9 mouse cellular contexts compared by ENCODE assay signal in genomic region chr10:76931122-76931521, GRCm38 (mm10). TPM values are rescaled to one million over a fixed set of nuclear protein-coding genes. Genes with fewer than 3 reads are reported as not detected.
A peak's percentile ranks its signal among the peaks of the same experiment; 100 is the strongest.
DNase-seq lines count a peak whose midpoint lies in the region; ATAC-seq lines count a peak whose summit lies in the region.
"Had no signal": no experiment of that assay in that cellular context is flagged by ENCODE, and none has a peak within 500 bp of the region (broad histone marks: within the 10 kb centered on the region; RNA-seq: fewer than 3 reads in every experiment).

No protein-coding gene starts in this region.

- ATAC-seq in forebrain, embryonic 16.5 days: no peak

- intact Hi-C loops in heart, postnatal 36 days (cut with DNase I): no loop called here

- H3K9ac ChIP-seq in forebrain, embryonic 16.5 days (replicated peaks; ENCODE audit: low read depth, low read length): no peak overlapping the region
- H3K9ac ChIP-seq: neural tube, embryonic 13.5 days had no signal

- peak; percentile 29 for DNase-seq in testis, postnatal 14 days (ENCODE audit: low spot score)
- DNase-seq in testis, postnatal 10 days (ENCODE audit: low spot score): no peak
- peak; percentile 73 for DNase-seq in cerebellum, adult 9-10 months
- peak; percentile 55 to 72 for DNase-seq in heart, postnatal 36 days
- DNase-seq in skeletal muscle tissue, adult 2 months (ENCODE audit: low read depth, low spot score): peak; percentile 67
- no peak for DNase-seq in embryo, embryonic 11 days
- DNase-seq in frontal cortex, postnatal 10 days (ENCODE audit: low spot score in 2 of 2): no peak

- H3K4me2 ChIP-seq in forebrain, embryonic 16.5 days (ENCODE audit: low read length): no peak overlapping the region
- H3K4me2 ChIP-seq: neural tube, embryonic 13.5 days had no signal

- no peak overlapping the region for H3K4me3 ChIP-seq in forebrain, embryonic 16.5 days (replicated peaks; ENCODE audit: low read length)
- H3K4me3 ChIP-seq: neural tube, embryonic 13.5 days had no signal

- no peaks in the 10 kb centered on the region for H3K36me3 ChIP-seq in forebrain, embryonic 16.5 days (ENCODE audit: control insufficient read depth, insufficient read depth)
- H3K36me3 ChIP-seq: neural tube, embryonic 13.5 days had no signal

- H3K27ac ChIP-seq in forebrain, embryonic 16.5 days (ENCODE audit: low read length): no peak overlapping the region
- H3K27ac ChIP-seq: neural tube, embryonic 13.5 days had no signal

- no peaks in the 10 kb centered on the region for H3K9me3 ChIP-seq in forebrain, embryonic 16.5 days (ENCODE audit: control insufficient read depth, low read length)
- H3K9me3 ChIP-seq: neural tube, embryonic 13.5 days had no signal

- WGBS in forebrain, embryonic 16.5 days: 44% methylated on average over 6 of the region's 6 CpGs

- H3K4me1 ChIP-seq in forebrain, embryonic 16.5 days (replicated peaks; ENCODE audit: control insufficient read depth, insufficient read depth, low read length): no peaks in the 10 kb centered on the region
- H3K4me1 ChIP-seq: neural tube, embryonic 13.5 days had no signal

- no peaks in the 10 kb centered on the region for H3K27me3 ChIP-seq in forebrain, embryonic 16.5 days (replicated peaks; ENCODE audit: control insufficient read depth, insufficient read depth, low read length)
- H3K27me3 ChIP-seq: neural tube, embryonic 13.5 days had no signal

RNA-seq across cellular contexts. Expression of gene Pcbp3, which starts 30.6 kb away (rescaled TPM):
- 1 to 10 TPM; 2.4 to 4.9 TPM for total RNA-seq in heart, postnatal 36 days (2021)
- polyA plus RNA-seq in forebrain, embryonic 16.5 days (2015; fragmentation: Nextera tagmentation; extraction: Ambion mirVana): 58.9 and 64.2 TPM in 2 replicates

Comparison
In these comparisons a context has a peak if more than half of its experiments do, and no peak if none do; other contexts are left out.
1. DNase-seq: peak in testis, postnatal 14 days (single experiment), cerebellum, adult 9-10 months (single experiment), heart, postnatal 36 days (2 of 2) and skeletal muscle tissue, adult 2 months (single experiment); none in testis, postnatal 10 days (single experiment), embryo, embryonic 11 days (single experiment) and frontal cortex, postnatal 10 days (0 of 2).